Mouse (Mus musculus) ES-Bruce4 (cell line): ENCODE data around the gene Zfp292. TPM values are rescaled to one million over a fixed set of nuclear protein-coding genes. Genes with fewer than 3 reads are reported as not detected.

ENCODE experiments used
- H3K27ac ChIP-seq: 2 replicates; pipeline ENCODE4 v1.5.1; 2012; ENCODE audit warnings: low read length, inconsistent platforms; ENCODE audit not compliant: insufficient read depth
- H3K27me3 ChIP-seq: 2 replicates; pipeline ENCODE4 v1.6.1; 2012; ENCODE audit warnings: mild to moderate bottlenecking, low read length, inconsistent platforms; ENCODE audit not compliant: control insufficient read depth, poor library complexity, insufficient read depth, severe bottlenecking
- H3K36me3 ChIP-seq: 2 replicates; pipeline ENCODE4 v1.6.1; 2012; ENCODE audit warnings: inconsistent platforms, mild to moderate bottlenecking, low read length, moderate library complexity; ENCODE audit not compliant: control insufficient read depth, poor library complexity, insufficient read depth, severe bottlenecking
- H3K4me1 ChIP-seq: one replicate; pipeline ENCODE4 v1.8.1; 2011; ENCODE audit warnings: low read length; ENCODE audit not compliant: control insufficient read depth, insufficient read depth
- H3K4me3 ChIP-seq: 2 replicates; pipeline ENCODE4 v1.5.1; 2011; ENCODE audit warnings: low read depth, mild to moderate bottlenecking, low read length
- H3K9ac ChIP-seq: 2 replicates; pipeline ENCODE4 v1.6.1; 2012; ENCODE audit warnings: low read depth, mild to moderate bottlenecking, inconsistent platforms; ENCODE audit not compliant: poor library complexity, severe bottlenecking
- H3K9me3 ChIP-seq: replicated peaks from 2 replicates; pipeline ENCODE4 v1.6.1; 2012; ENCODE audit warnings: mild to moderate bottlenecking, low read length, inconsistent platforms; ENCODE audit not compliant: control insufficient read depth, poor library complexity, insufficient read depth, severe bottlenecking
- CTCF ChIP-seq: IDR thresholded peaks from one replicate; pipeline ENCODE4 v1.8.1; 2011; ENCODE audit warnings: low read depth, low read length
- EP300 ChIP-seq: IDR thresholded peaks from 2 replicates; pipeline ENCODE4 v1.6.1; 2011; ENCODE audit warnings: low read depth, low read length; ENCODE audit not compliant: insufficient read depth
- POLR2A ChIP-seq: IDR thresholded peaks from one replicate; pipeline ENCODE4 v1.8.1; 2011; ENCODE audit warnings: low read length; ENCODE audit not compliant: insufficient read depth
- polyA plus RNA-seq: library from polyadenylated mRNA; stranded (reverse); fragments of >200 nt; gene quantifications from 2 replicates; pipeline ENCODE4 v1.2.4, GENCODE M21; 2011; ENCODE audit warnings: low read depth; ENCODE audit not compliant: missing spikeins, insufficient read depth, insufficient read length

The Zfp292 gene
- polyA plus RNA-seq, 1 experiment, result 36.9 TPM

DNA sequence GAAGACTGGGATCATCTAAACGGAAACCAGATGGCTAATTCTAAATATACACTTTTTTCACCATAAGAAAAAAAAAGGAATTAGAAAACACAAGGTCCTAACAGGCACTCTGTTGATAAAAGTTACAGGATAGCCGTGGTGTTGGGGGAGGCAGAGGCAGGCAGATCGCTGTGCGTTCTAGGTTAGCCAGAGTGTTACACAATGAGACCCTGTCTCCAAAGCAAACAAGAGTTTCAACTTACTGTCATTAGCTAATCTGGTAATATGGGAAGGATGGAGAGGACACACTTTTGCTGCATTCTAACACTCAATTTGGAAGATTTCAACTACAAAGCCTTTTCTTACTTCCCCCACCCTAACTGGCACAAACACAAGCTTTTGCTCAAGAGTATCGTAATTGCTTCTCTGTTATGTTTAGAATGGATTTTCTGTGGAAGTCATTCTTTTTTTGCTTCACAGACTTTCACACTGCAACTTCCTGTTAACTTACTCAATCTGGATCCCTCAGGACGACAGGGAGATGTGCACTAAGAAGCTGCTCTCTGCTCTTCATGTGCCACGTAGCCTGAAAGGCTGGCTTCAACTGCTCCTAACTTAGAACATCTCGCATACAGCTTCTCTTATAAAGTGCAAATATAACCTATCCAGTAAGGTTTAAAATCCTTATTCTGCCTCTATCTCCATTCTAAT lies 85.3 kb downstream of the Zfp292 start:
- Histone ChIP-seq H3K27me3 (no peaks in the 10 kb centered on the region), H3K9ac (no peak overlapping the region), H3K9me3 (no peaks in the 10 kb centered on the region), H3K4me1 (no peaks in the 10 kb centered on the region), H3K27ac (no peak overlapping the region), H3K4me3 (no peak overlapping the region), H3K36me3 (no peaks in the 10 kb centered on the region)
- no peak for TF ChIP-seq EP300
- no peak for TF ChIP-seq POLR2A
- no peak for TF ChIP-seq CTCF

DNA sequence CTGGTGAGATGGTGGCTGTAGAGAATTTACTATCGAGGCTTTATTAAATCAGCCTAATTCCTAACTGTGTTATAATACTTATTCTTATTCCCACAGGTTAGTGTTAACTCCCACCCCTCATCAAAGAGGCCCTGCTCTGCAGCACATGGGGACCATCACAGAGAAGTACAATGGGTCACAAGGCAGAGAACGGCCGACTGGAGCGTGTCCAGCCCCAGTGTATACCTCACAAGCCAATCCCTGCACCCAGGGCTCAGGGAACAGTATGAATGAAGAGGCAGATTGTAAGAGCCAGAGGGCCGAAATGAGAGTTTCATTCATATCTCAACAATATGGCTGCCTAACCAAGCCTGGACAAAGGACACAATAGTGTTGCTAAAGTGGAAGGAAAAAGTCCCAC lies 86.5 kb downstream of the Zfp292 start:
- Histone ChIP-seq H3K4me3 (no peak overlapping the region), H3K4me1 (no peaks in the 10 kb centered on the region), H3K27me3 (no peaks in the 10 kb centered on the region), H3K9me3 (no peaks in the 10 kb centered on the region), H3K27ac (no peak overlapping the region), H3K36me3 (no peaks in the 10 kb centered on the region), H3K9ac (no peak overlapping the region)
- TF ChIP-seq CTCF (no peak), EP300 (no peak), POLR2A (no peak)

DNA sequence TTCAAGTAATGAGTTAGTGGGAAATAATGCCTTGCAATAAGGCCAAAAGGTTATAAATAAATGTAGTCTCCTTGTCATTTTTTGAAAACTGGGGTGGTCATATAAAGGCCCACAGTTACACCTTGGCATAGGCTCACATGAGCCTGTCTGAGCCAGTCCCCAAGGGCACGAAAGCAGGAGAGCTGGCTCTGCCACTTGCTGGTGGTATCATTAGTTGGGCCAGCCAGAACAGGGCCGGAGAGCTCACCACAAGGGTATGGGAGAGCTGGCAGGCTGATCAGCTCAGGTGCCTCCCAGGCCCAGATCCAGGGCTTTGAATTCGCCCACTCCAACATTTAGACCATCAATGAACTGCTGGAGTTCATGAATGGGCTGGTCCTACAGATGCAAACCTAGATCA lies 96.3 kb downstream of the Zfp292 start:
- no peak for TF ChIP-seq POLR2A
- TF ChIP-seq CTCF, result no peak
- no peak for TF ChIP-seq EP300
- Histone ChIP-seq H3K9me3 (no peaks in the 10 kb centered on the region), H3K9ac (no peak overlapping the region)

DNA sequence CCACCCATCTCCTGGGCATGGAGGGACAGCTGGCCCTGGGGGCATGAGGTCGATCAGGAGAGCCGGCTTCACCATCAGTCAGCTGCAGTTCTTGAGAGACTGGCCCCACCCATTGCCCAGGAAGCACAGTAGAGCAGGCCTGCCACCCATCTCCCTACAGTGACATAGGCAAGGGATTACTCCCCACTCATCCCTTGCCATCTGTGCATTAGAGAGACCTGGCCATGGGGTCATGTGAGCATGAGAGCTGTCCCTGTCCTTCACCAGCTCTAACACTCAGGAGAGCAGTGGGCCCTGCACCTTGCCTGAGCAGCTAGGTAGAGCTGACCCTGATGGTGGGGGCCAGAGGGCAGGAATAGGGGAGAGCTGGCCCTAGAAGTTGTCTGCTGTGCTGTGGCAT lies 97.1 kb downstream of the Zfp292 start:
- no peak overlapping the region for H3K9ac ChIP-seq
- no peak overlapping the region for H3K4me3 ChIP-seq
- H3K36me3 ChIP-seq, result no peaks in the 10 kb centered on the region
- H3K27me3 ChIP-seq, result no peaks in the 10 kb centered on the region
- no peaks in the 10 kb centered on the region for H3K9me3 ChIP-seq
- H3K4me1 ChIP-seq, result no peaks in the 10 kb centered on the region
- H3K27ac ChIP-seq, result no peak overlapping the region
- TF ChIP-seq POLR2A (no peak), EP300 (no peak), CTCF (no peak)

More for the DNA sequence above, 96.3 kb downstream of the Zfp292 start:
- H3K4me3 ChIP-seq, result no peak overlapping the region
- H3K4me1 ChIP-seq, result no peaks in the 10 kb centered on the region
- H3K27ac ChIP-seq, result no peak overlapping the region
- no peaks in the 10 kb centered on the region for H3K27me3 ChIP-seq
- H3K36me3 ChIP-seq, result no peaks in the 10 kb centered on the region

DNA sequence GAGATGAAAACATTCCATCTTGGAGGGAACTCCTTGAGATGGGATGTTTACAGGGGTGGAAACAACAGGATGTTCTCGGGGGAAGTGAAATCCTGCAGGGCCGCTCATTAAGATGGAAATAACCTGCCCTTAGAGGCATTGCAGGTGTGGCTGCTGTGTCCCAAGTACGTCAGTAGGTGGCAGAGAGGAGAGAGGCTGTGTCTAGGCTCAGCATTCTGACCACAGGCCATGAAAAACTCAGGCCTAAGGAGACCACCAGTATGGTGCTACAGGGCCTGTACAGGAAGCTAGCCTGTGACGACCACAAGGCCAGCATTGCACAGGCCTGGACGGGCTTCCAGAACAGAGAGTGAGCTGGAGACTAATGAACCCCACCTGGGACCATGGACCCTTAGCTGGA lies 97.9 kb downstream of the Zfp292 start:
- Histone ChIP-seq H3K36me3 (no peaks in the 10 kb centered on the region), H3K4me3 (no peak overlapping the region), H3K9me3 (no peaks in the 10 kb centered on the region), H3K9ac (no peak overlapping the region), H3K4me1 (no peaks in the 10 kb centered on the region), H3K27me3 (no peaks in the 10 kb centered on the region), H3K27ac (no peak overlapping the region)
- TF ChIP-seq EP300 (no peak), CTCF (peak; percentile 90), POLR2A (no peak)

DNA sequence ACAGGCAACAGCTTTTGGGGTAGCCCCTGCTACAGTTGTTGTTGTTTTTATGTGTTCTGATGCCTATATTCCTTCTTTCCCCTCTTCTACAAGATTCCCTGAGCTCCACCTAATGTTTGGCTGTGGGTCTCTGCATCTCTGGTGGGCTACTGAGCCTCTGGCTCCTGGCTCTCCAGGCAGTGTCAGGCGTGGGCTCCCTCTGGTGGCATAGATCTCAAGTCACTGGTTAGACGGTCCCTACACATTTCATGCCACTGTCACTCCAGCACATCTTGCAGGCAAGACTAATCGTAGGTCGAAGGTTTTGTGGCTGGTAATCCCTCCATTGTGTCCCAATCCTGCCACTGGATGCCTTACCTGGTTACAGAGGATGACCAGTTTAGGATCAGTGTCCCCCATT lies 100.0 kb downstream of the Zfp292 start:
- no peaks in the 10 kb centered on the region for H3K27me3 ChIP-seq
- H3K36me3 ChIP-seq, result no peaks in the 10 kb centered on the region
- no peak overlapping the region for H3K4me3 ChIP-seq
- TF ChIP-seq CTCF (peak; percentile 65), POLR2A (no peak)
- no peak overlapping the region for H3K27ac ChIP-seq
- no peak overlapping the region for H3K9ac ChIP-seq
- no peaks in the 10 kb centered on the region for H3K4me1 ChIP-seq
- H3K9me3 ChIP-seq, result no peaks in the 10 kb centered on the region
